Mouse (Mus musculus) embryo, embryonic 10.5 days (tissue): ENCODE results near the gene Tsen54.
A peak's percentile ranks its signal among the peaks of the same experiment; 100 is the strongest.

ENCODE experiments used
- DNase-seq: peaks from one replicate; pipeline ENCODE4 v3.0.0-alpha.2; 2015; ENCODE audit warnings: low spot score

The Tsen54 gene

DNA sequence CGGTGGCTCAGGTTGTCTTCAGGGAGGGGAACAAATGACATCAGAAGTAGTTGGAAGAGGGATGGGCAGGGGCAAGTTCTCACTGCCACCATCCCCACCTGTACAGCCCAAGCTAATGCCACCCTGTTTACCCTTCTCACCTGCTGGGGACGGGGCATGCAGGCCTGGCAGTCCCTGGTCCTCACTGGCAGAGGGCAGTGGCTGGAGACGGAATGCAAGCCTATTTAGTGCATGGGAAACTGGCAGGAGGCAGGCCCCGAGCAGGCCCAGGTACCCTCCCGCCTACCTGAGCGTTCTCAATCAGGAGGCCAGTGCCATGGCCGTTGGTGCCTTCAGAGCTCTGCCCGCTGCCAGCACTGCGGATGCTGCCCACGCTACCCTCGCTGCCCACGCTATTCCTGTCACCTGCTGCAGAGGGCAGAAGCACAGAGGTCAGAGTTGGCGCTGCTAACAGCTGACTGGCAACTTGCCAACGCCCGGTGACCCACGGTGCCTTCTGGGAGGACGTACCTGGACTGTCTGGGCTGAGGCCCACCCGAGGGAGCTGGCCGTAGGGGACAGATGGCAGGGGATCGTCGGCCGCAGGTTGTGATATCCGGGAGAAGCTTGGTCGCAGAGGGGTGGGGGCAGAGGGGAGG lies 11.3 kb upstream of the Tsen54 start:
- DNase-seq = no peak

DNA sequence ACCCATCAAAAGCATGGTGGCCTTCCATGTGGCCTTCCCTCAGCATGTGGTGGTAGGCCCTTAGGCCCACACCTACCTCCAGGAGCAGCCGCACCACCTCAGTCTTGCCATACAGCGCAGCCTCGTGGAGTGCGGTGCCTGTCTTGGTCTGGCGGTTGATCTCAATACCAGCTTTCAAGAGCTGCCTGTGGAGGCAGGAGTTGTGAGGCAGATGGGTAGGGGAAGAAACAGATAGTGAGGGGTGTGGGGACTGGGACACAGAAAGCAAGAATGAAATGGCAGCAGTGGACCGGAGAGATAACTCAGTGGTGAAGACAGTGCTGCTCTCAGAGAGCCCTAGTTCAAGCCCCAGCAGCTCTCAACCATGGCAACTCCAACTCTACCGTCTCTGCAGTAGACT lies 9.5 kb upstream of the Tsen54 start:
- DNase-seq = no peak

DNA sequence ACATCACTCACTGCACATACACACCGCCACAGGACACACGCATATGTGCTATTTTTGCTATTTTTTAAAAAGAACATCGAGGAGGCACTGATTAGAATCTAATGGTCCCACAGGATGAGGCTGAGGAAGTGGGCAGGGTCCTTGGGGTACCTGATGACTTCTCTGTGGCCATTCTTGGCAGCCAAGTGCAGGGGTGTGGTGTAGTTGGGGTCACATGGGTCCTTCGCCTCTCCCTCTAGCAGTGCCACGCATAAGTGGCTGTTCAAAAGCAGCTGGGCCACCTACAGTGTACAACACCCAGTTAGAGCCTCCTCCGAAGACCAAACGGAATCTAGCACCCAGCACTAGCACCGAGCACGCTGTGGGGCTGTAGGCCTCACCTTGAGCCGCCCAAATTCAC lies 8.4 kb upstream of the Tsen54 start:
- DNase-seq = no peak

DNA sequence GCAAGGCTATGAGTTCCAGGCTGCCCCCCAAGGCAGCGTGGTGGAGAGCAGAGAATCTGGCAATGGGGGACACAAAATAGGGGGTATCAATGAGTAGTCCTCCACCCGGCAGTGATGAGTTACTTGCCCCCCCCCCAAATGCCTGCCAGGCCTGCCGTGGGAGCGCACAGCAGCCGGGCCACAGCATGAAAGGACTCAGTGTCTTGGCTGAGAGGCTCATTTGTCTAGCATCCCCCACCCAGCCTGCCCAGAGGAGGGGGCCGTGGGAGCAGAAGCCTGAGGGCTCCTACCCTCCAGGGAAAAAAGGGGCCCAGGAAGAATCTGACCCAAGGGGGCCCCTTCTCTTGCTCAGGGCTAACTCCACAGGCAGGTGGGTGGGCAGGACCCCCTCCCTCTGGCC lies 7.2 kb upstream of the Tsen54 start:
- no peak for DNase-seq

DNA sequence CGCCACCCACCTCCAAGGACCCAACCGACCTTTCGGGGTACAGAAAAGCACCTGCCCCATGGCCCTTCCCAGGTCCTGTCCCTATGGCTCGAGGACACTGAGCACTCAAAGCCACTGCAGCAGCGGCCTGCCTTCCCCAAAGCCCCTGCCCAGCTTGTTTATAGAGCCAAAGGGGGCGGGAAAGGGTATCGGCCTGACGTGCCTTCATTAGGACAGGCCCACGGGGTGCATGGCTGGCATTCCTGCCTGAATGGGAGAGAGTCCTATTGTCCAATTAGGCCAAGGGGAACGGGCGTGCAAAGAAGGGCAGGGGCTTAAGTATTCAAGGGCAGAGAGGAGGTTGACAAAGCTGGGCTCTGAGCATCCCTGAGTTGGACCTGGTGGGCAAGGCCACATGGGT lies 6.6 kb upstream of the Tsen54 start:
- no peak for DNase-seq

DNA sequence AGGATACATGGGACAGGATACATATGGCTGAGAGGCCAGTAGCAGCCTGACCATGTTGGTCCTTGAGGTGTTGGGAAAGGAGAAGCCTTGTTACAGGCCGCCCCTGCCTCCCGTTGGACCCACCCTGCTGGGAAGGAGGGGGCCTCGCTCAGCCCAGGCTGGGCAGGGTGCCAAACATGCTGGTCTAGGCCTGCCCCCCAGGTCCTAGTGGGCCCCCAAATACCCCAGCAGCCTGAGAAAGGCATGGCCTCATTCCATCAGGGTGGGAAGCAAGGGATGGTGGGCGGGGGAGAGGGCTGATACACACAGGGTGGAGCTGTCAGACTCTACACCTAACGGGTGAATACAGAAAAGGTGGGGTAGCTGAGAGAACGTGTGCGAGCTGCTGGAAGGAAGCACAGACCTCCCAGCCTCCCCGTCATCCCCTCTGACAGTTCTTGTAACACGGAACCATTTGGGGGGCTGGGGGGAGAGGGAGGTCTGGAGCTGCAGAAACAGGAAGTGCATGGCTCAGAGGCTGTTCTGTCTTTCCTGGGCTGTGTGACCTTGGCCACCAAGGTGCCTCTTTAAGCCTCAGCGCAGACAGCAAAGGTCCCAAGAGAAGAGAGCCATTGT lies 5.7 kb upstream of the Tsen54 start:
- DNase-seq = no peak

DNA sequence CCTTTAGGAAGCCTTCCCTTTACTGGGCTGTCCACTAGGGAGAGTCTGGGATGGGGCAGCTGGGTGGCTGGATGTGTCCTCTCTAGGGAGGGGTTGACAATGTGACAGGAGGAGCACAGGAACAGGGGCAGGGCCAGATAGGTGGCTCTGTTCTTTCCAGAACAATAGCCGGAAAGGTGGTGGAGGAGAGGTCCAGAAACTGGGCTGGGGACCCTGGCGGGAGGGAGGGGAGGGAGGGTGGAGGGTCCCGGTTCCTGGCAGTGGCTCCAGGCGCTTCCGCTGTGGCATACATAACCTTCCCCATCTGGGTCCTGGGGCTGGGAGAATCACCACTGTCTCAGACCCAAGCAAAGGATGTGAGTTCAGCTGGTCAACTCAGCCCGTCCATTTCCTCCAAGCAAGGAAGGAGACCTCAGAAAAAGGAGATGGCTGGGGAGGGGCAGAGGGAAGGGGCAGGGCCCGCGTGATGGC lies 5.2 kb upstream of the Tsen54 start:
- DNase-seq = no peak

DNA sequence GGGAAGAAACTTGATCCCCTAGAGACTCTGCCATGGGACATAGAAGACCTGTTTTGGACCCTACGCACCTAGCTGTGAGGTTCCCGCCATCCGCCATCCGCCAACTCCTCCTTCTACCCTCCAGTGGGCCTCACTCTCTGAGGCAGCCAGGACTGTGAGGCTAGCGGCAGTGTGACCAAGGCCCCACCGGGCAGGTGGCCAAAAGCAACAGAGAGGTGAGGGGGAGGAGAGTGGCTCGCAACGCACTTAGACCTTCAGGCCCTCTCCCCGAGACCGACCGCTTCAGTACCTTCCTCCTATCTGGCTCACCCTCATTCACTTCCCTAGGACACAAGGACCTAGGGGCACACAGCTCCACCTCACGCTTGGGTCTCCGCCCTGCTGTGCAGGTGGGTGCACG lies 4.1 kb upstream of the Tsen54 start:
- DNase-seq = no peak

DNA sequence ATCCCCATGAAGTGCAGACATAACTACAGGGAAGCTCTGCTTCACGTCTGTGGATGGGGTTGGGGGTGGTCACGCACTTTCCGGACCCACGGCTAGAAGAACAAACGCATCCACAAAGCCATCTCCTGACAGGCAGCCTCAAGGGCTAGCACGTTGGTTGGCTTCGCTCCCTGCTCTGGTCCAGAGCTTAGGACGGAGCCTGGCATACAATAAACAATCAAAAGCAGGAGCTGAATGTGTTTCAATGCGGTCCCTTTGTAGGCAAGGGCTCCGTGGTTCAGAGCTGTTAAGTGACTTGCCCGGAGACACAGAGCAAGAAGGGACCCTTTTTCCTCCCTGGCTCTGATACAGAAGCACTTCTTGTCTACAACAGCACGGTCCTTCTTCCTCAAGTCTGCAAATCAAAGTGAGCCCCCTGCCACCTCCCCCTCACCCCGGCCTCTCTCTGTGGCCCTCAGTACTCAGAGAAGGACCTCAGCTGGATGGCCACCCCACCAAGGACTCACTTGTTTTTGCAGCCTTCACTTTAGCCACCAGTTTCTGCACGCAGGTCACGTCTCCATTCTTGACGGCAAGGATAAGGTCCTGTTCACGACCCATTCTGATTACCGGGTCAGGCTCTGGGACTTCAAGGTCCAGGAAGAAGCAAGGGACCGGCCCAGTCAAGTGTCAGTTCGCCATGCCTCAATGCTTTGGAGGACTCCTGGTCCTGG lies 3.0 kb upstream of the Tsen54 start:
- DNase-seq = no peak

DNA sequence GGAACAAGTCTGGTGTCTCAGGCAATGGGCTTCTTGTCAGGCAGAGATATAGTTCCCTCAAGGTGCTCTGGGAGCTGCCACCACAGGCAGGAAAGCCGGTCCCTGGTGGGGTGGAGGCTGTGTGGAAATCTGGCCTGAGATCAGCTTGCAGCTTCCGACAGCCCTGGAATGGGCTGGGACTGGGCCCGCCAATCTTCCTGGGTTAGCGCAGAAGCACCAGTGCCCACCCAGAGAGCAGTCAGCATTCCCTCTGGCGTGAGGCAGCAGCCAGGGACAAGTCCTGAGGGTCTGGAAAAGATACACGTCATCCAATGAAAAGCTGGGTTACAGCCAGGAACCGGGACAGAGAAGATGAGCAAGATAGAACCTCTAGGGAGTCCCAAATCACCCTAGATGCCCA lies 2.4 kb upstream of the Tsen54 start:
- no peak for DNase-seq

DNA sequence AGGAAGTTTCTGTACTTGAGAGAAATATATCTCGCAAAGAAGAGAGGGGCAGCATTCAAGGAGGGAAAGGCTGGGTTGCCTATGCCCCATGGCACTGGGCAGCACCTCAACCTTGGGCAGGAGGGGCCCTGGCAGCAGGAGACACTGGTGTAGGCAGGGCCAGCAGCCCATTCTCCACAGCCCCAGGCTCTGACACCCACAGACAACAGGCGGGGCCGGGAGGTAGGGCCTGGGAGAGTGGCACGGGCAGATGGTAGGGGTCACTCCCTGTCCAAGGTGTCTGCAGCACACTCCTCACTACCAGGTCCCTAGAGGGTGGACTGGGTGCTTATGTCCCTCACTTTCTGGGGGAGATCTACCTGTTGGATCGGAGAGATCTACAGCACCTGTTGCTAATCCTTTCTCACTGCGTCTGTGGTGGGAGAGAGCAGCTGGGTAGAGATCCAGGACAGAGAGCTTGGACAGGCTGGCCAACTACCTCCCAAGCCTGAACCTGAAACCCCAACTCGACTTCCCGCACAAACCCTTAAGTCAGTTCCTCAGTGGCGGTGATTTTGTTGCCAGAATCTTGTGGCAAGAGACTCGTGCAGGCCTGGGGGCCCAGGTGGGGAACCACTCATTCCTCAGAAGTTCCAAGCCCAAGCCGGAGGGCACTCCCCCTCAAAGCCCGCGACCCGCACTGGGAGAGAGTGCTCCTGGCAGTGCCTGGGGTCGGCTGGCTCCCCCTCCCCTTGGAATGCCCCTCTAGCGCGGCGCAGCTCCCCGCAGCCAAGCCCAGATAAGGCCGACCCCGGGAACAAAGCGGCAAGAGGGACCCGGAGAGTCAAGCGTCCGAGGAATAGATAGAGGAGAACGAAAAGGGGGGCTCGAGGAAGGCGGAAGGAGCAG lies 1.7 kb upstream of the Tsen54 start:
- peak; percentile 61 for DNase-seq

DNA sequence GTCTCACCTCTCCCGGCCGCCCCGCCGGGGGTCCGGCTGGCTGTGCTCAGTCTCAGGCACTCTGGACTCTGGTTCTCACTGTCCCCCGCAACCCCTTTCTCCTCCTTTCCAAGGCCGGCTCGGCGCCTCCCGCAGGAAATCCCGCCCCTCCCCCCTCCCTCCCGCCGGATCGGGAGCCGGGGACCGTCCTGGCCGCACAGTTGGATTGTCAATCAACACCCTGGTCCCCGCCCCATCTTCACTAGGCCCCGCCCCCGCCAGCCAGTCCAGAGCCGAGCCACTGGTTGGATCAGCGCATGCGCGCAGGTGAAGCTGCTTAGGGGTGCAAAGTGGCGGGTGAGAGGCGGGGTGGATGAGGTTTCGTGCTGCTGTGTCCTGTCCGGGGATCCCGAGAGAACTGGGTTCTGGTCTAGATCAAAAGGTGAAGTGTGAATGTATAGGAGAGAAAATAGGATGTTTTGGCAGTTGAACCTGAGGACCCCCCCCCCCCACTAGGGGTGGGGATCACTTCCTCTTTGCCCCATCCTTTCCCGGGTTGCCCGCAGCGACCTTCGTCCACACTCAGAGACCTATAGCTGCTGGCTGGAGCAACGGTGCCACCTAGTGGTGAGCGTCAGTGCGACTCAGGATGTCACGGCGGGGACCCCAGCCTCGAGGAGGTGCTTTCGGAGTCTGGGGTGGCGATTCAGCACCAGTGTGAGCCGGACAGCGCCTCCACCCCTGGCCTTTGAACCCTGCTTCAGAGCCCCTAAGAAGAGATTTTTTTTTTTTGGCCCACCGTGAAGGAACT lies 822 bp upstream of the Tsen54 start, which contains the start of gene Caskin2:
Gene Caskin2 (minus strand): TSS at position 133 of the 790 bp plus-strand sequence.
- DNase-seq = peak; percentile 98

DNA sequence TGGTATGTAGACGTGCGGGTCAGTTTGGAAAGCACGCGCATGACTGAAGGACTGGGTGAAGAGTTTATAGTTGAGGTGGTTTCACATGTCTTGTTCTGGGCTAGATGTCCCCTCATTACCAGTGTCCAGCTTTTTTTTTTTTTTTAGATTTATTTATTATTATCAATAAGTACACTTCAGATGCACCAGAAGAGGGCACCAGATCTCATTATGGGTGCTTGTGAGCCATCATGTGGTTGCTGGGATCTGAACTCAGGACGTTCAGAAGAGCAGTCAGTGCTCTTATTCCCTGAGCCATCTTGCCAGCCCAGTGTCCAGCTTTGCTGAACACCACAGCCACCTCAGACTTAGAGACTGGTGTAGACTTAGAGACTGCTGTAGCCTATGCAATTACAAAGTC lies 2.8 kb downstream of the Tsen54 start:
- no peak for DNase-seq

DNA sequence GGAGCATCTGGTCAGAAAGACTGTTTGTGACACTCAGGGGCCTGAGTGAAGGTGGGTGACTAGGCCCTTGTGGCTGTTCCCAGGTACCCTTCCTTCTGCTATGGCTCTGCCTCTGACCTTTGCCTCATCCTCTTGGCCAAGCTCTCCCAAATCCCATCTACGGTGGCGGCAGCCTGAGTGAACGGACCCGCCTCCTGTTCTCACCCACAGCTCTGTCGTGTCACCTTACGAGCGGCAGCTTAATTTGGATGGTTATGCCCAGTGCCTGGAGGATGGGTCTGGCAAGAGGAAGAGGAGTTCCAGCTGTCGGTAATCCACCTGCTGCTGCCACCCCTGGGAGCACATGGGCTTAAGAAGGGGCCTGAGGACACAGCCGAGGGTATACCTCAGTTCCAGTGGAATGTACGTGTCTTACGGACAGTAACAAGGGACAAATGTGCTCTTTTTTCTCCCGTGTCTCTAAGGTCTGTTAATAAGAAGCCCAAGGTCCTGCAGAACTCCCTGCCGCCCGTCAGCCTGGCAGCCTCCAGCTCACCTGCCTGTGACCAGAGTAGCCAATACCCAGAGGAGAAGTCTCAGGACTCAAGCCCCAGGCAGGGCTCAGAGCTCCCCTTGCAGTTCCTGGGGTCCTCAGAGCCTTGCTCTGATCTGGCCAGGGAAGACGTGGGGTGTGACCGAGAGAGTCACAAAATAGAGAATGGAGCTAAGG lies 5.5 kb downstream of the Tsen54 start:
- DNase-seq = no peak

DNA sequence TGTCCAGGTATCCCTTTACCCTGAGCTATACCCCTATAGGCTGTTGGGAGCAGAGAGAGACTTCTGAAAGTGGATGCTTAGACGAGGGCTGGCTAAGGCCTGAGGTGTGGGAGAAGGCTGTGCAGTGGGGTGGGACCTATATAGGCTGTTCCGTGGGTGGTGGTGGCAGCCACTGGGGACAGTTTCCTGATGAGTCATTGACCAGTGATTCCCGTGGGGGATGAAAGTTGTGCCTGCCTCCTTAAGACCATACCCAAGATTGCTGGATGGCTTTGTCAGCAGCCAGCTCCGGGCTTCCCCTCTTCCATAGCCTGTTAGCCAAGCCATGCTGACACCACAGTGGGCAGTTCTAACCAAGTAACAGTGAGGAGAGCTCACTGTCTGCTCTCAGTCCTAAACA lies 6.5 kb downstream of the Tsen54 start:
- no peak for DNase-seq

DNA sequence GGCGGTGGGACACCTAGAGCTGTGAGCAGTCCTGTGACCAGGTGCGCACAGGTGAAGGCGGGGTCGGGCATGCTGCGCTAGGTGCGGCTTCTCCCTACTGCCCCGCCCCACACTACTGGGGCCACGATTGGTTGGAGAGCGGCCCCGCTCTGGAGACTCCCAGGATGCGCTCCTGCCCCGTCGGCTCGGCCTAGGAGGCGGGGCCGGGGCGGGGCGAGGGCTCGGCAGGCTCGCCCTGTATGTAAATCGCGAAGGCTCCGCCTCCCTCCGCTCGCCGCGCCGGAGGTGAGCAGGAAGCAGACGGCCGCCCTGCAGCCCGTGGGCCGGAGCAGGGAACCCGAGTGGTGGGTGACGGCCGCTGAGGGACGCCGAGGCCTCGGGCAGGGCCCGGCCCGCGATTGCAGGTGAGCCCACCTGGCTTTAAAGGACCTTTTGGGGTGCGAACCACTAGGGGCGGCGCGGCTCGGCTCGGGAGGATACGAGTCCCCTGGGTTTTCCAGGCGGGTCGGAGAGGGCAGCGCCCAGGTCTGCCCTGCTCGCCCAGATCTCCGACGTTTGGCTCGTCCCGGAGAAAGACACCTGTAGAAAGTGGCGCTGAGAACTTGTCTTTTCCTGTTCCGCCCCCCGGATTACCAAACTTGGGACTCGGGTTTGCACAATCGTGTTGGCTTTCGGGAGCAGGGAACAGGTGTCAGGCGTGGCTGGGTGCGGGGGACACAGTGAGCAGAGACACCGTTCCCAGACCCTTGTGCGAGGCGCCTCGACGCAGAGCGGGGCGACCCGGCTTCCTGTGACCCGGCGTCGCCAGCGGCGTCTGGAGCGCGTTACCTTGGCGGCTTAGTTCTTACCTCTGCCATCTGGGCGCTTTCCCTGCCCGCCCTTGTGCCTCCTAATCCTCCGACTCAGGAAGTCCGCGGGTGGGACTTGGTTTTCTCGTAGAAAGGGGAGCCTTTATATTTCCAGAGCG lies 9.5 kb downstream of the Tsen54 start, which contains the start of gene Llgl2:
Gene Llgl2 (plus strand): TSS at position 276 of the 967 bp plus-strand sequence.
- DNase-seq = peak; percentile 92

DNA sequence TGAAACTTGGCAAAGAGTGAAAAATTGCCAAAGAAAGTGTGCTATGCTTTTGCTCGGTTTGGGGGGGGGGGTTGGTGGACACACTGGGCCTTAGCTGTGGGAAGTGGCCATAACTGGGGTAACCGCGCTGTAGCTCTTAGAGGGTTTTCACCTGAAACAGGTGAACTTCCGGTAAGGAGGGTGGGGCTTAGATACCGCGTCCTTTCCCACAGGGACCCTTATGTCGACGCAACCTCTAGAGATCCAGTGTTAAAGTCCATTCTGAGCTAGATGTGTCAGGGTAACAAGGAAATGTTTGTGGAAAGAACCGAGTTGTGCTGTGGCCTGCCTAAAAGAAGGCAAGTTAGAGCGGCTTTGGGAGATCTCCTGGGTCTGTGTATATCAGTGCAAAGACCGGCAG lies 10.3 kb downstream of the Tsen54 start:
- DNase-seq = no peak

DNA sequence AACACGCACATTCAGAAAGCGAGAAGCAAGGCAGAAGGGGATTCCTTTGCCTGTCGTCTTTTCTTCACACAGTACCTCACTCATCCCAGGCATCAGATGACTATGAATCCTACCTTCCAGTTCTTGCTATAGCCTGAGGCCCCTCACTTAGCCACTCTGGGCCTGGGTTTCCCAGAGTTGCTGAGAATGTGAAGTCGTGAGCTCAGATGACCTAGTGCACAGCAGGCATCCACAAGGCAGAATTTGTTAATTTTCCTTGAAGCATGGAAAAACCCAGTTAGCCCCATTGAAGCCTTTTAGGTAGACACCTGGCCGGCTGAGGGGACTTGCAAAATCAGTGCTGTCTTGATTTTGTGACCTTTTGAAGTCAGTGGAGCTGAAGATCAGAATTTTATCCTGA lies 12.0 kb downstream of the Tsen54 start:
- no peak for DNase-seq

DNA sequence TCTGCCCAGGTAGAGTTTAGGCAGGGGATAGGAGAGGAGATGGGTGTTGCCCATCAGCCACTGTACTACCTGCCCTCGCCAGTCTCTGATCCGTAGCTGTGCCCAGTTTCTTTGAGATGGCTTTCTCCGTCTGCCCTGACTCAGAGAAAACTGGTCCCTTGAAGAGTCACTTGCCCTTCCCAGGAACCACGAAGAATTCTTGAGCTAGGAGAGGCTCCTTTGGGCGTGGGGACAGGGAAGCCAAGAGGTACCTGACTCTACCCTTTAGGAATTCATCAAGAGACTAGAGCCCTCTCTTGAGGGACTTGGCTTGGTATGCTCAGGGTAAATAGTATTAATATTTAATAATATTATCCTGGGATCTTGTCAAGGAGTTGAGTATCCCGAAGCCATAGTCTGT lies 13.1 kb downstream of the Tsen54 start:
- DNase-seq = no peak

DNA sequence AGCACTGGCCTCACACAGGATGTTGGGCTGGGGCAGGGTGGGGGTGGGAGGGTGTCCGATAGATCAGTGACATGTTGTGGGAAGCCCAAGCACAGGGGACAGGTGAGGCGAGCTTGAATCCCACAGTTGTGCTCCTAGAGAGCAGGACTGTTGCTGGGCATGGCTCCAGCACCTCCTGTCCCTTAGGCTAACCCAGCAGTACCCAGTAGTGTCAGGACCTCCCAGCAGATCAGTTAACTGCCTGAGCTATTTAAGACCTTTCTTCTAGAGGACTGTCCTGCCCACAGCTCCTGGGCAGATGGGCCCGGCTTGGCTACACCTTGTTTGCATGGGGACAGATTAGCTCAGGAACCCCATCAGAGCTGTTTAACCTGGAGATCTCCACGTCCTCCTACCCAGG lies 14.5 kb downstream of the Tsen54 start:
- DNase-seq = no peak
